Mouse (Mus musculus): ENCODE data around the gene Mrpl3. TPM values are rescaled to one million over a fixed set of nuclear protein-coding genes. Genes with fewer than 3 reads are reported as not detected.

Mrpl3 gene
- total RNA-seq, 2 experiments from 2014 or later: 79.0 to 92.6 TPM

Other genes starting within 250 kb of the Mrpl3 start
- 10 to 100 TPM; 16.1 to 16.7 TPM for gene Nudt16, start 78.6 kb downstream of the Mrpl3 start, total RNA-seq (2021)
- not detected for gene 1700080E11Rik, start 91.9 kb downstream of the Mrpl3 start, total RNA-seq (2021)